Mouse (Mus musculus): ENCODE measurements around the gene Hsd11b2. TPM values are rescaled to one million over a fixed set of nuclear protein-coding genes. Genes with fewer than 3 reads are reported as not detected.

Hsd11b2 gene
- polyA plus RNA-seq, 1 experiment from 2014 or later, result 0.48 TPM

DNA sequence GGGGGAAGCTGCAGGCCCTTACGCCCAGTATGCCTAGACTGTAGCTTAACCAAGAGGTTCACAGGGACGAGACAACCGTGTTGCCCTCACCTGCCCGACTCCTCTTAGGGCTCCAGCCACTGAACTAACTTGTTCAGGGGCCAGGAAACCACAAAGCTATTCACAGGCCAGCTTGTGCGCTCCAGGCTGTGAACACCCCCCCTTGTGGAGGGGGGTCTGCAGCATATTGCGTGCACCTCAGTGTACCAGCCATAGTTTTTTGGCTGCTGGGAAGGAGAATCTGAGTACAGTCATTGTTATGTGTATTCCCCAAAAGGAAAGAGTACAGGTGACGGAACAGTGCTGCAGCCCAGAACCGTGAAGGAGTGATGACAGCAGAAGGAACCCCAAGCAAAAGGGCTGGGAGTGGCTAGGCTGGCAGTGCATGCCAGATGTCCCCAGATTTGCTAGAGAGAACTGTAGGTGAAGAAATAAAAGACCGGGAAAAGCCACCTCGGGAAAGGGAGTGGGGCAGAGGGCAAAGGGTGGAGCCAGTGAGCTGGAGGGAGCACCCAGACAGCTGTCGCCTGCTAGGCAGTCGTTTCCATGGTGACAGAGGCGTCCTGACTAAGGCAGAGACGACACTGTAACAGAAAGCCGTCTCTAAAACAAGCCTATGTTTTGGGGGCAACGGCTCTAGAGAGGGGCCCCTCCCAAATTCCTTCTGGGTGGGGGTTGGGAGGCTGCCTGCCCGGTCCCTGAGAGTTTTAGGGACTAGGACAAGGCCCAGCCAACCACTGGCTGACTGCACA, 44.5 kb upstream of the Hsd11b2 start:
- no peaks in the 10 kb centered on the region for H3K36me3 ChIP-seq (ENCODE audit: control insufficient read depth, insufficient read depth)
- H3K4me3 ChIP-seq (replicated peaks; ENCODE audit: low read length), result no peak overlapping the region
- H3K4me1 ChIP-seq (replicated peaks; ENCODE audit: control insufficient read depth, insufficient read depth, low read length), result peaks cover 39% of the 10 kb centered on the region
- 29% methylated on average over 17 of the region's 17 CpGs for WGBS
- ATAC-seq, result peak; percentile 47
- H3K9ac ChIP-seq (replicated peaks; ENCODE audit: low read depth, low read length), result no peak overlapping the region
- no peaks in the 10 kb centered on the region for H3K27me3 ChIP-seq (replicated peaks; ENCODE audit: control insufficient read depth, insufficient read depth, low read length)
- peak overlapping the region; percentile 18 for H3K4me2 ChIP-seq (ENCODE audit: low read length)
- no peaks in the 10 kb centered on the region for H3K9me3 ChIP-seq (ENCODE audit: control insufficient read depth, low read length)
- peak overlapping the region; percentile 41 for H3K27ac ChIP-seq (ENCODE audit: low read length)

- no peak overlapping the region; the same call in 1 of the 2 replicates for H3K27ac ChIP-seq (ENCODE audit: low read length)
- no peaks in the 10 kb centered on the region for H3K27me3 ChIP-seq (replicated peaks; ENCODE audit: control insufficient read depth, insufficient read depth, low read length)
- H3K9ac ChIP-seq (replicated peaks; ENCODE audit: low read depth, low read length), result no peak overlapping the region
- no peak for ATAC-seq
- H3K4me3 ChIP-seq (replicated peaks; ENCODE audit: low read length), result no peak overlapping the region
- peak overlapping the region; percentile 18; the same call in 1 of the 2 replicates for H3K4me2 ChIP-seq (ENCODE audit: low read length)
- H3K4me1 ChIP-seq (replicated peaks; ENCODE audit: control insufficient read depth, insufficient read depth, low read length), result peaks cover 32% of the 10 kb centered on the region
- WGBS, result 45% methylated on average over 5 of the region's 5 CpGs
- no peaks in the 10 kb centered on the region for H3K36me3 ChIP-seq (ENCODE audit: control insufficient read depth, insufficient read depth)
- no peaks in the 10 kb centered on the region for H3K9me3 ChIP-seq (ENCODE audit: control insufficient read depth, low read length)
Observed at GRCm38 (mm10) chr8:105474680-105475079, 43.9 kb upstream of the Hsd11b2 start.

- 63% methylated on average over 4 of the region's 4 CpGs for WGBS
- Histone ChIP-seq H3K27me3 (replicated peaks; ENCODE audit: control insufficient read depth, insufficient read depth, low read length) (no peaks in the 10 kb centered on the region), H3K4me1 (replicated peaks; ENCODE audit: control insufficient read depth, insufficient read depth, low read length) (peaks cover 28% of the 10 kb centered on the region), H3K27ac (ENCODE audit: low read length) (no peak overlapping the region), H3K9ac (replicated peaks; ENCODE audit: low read depth, low read length) (no peak overlapping the region), H3K36me3 (ENCODE audit: control insufficient read depth, insufficient read depth) (no peaks in the 10 kb centered on the region), H3K4me3 (replicated peaks; ENCODE audit: low read length) (no peak overlapping the region), H3K9me3 (ENCODE audit: control insufficient read depth, low read length) (no peaks in the 10 kb centered on the region), H3K4me2 (ENCODE audit: low read length) (no peak overlapping the region)
- no peak for ATAC-seq
Observed at GRCm38 (mm10) chr8:105475254-105475653, 43.3 kb upstream of the Hsd11b2 start.

GRCm38 (mm10) chr8:105475742-105476141, 42.8 kb upstream of the Hsd11b2 start:
- no peak overlapping the region for H3K4me2 ChIP-seq (ENCODE audit: low read length)
- 90% methylated on average over 8 of the region's 8 CpGs for WGBS
- no peaks in the 10 kb centered on the region for H3K27me3 ChIP-seq (replicated peaks; ENCODE audit: control insufficient read depth, insufficient read depth, low read length)
- H3K4me1 ChIP-seq (replicated peaks; ENCODE audit: control insufficient read depth, insufficient read depth, low read length), result peaks cover 24% of the 10 kb centered on the region
- H3K4me3 ChIP-seq (replicated peaks; ENCODE audit: low read length), result no peak overlapping the region
- no peaks in the 10 kb centered on the region for H3K36me3 ChIP-seq (ENCODE audit: control insufficient read depth, insufficient read depth)
- ATAC-seq, result no peak
- H3K27ac ChIP-seq (ENCODE audit: low read length), result no peak overlapping the region
- no peak overlapping the region for H3K9ac ChIP-seq (replicated peaks; ENCODE audit: low read depth, low read length)
- no peaks in the 10 kb centered on the region for H3K9me3 ChIP-seq (ENCODE audit: control insufficient read depth, low read length)

DNA sequence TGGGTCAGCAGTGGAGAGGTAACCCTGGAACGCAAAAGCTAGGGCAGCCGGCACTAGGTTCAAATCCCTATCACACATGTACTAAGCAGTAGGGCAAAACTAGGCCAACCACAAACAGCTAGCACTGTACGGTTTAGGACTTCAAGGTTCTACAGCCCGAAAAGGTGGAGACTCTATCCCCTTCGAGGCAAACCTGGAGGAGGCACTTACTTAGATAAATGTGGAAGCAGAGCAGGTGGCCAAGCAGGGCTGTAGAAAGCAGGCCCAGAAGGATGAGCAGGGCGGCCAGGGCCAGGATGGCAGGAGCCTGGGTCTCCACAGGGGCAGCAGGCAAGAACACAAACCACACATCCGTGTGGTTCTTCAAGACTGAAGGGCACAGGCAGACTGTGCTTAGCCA, 42.4 kb upstream of the Hsd11b2 start:
- Histone ChIP-seq H3K9me3 (ENCODE audit: control insufficient read depth, low read length) (no peaks in the 10 kb centered on the region), H3K4me1 (replicated peaks; ENCODE audit: control insufficient read depth, insufficient read depth, low read length) (peaks cover 20% of the 10 kb centered on the region), H3K9ac (replicated peaks; ENCODE audit: low read depth, low read length) (no peak overlapping the region), H3K4me3 (replicated peaks; ENCODE audit: low read length) (no peak overlapping the region), H3K36me3 (ENCODE audit: control insufficient read depth, insufficient read depth) (no peaks in the 10 kb centered on the region), H3K27me3 (replicated peaks; ENCODE audit: control insufficient read depth, insufficient read depth, low read length) (no peaks in the 10 kb centered on the region), H3K27ac (ENCODE audit: low read length) (no peak overlapping the region), H3K4me2 (ENCODE audit: low read length) (no peak overlapping the region)
- 91% methylated on average over 7 of the region's 7 CpGs for WGBS
- no peak for ATAC-seq

DNA sequence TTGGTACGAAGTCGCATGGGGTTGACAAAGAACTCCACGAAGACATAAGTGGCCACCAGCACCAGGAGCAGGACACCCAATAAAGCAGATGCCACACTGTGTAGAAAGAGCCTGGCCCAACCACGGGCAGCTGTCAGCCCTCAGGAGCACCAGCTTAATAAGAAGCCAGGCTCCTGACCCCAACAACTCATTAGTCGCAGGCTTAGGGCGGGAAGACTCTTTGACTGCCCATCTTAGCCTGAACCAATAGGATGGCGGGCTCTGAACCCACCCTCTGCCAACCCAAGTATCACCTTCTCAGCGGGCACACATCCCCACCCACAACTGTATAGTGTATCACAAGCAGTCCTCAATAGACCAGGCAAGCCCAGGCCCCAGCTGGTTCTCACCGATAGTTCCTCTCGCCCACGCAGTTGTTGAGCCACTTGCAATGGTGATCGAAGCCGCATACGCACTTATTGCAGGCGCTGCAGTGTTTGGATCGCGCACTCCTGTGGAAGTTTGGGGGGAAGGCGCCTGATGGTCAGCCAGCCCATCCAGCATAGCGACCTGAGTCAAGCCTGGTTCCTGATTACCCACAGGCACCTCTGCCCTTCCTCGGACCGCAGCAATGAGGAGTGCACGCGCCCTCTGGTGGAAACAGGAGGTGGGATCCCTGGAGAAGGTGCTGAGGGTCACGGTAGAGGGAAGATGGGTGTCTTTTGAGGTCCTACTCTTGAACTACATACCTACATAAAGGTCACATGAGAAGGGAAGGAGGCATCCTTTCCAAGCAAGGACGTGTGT, 41.7 kb upstream of the Hsd11b2 start:
- Histone ChIP-seq H3K9me3 (ENCODE audit: control insufficient read depth, low read length) (no peaks in the 10 kb centered on the region), H3K27ac (ENCODE audit: low read length) (no peak overlapping the region), H3K4me3 (replicated peaks; ENCODE audit: low read length) (no peak overlapping the region), H3K4me2 (ENCODE audit: low read length) (no peak overlapping the region), H3K36me3 (ENCODE audit: control insufficient read depth, insufficient read depth) (no peaks in the 10 kb centered on the region), H3K9ac (replicated peaks; ENCODE audit: low read depth, low read length) (no peak overlapping the region), H3K4me1 (replicated peaks; ENCODE audit: control insufficient read depth, insufficient read depth, low read length) (peaks cover 15% of the 10 kb centered on the region), H3K27me3 (replicated peaks; ENCODE audit: control insufficient read depth, insufficient read depth, low read length) (no peaks in the 10 kb centered on the region)
- ATAC-seq, result no peak
- 44% methylated on average over 25 of the region's 25 CpGs for WGBS

- no peak overlapping the region for H3K4me3 ChIP-seq (replicated peaks; ENCODE audit: low read length)
- 77% methylated on average over 3 of the region's 3 CpGs for WGBS
- ATAC-seq, result no peak
- H3K4me2 ChIP-seq (ENCODE audit: low read length), result no peak overlapping the region
- H3K9ac ChIP-seq (replicated peaks; ENCODE audit: low read depth, low read length), result no peak overlapping the region
- peaks cover 15% of the 10 kb centered on the region for H3K4me1 ChIP-seq (replicated peaks; ENCODE audit: control insufficient read depth, insufficient read depth, low read length)
- H3K27ac ChIP-seq (ENCODE audit: low read length), result no peak overlapping the region
- no peaks in the 10 kb centered on the region for H3K9me3 ChIP-seq (ENCODE audit: control insufficient read depth, low read length)
- H3K27me3 ChIP-seq (replicated peaks; ENCODE audit: control insufficient read depth, insufficient read depth, low read length), result no peaks in the 10 kb centered on the region
- no peaks in the 10 kb centered on the region for H3K36me3 ChIP-seq (ENCODE audit: control insufficient read depth, insufficient read depth)
Observed at GRCm38 (mm10) chr8:105477792-105478191, 40.8 kb upstream of the Hsd11b2 start.

GRCm38 (mm10) chr8:105481013-105481412, 37.5 kb upstream of the Hsd11b2 start:
- H3K4me3 ChIP-seq (replicated peaks; ENCODE audit: low read length), result no peak overlapping the region
- H3K27ac ChIP-seq (ENCODE audit: low read length), result no peak overlapping the region
- no peaks in the 10 kb centered on the region for H3K4me1 ChIP-seq (replicated peaks; ENCODE audit: control insufficient read depth, insufficient read depth, low read length)
- no peak overlapping the region for H3K9ac ChIP-seq (replicated peaks; ENCODE audit: low read depth, low read length)
- H3K4me2 ChIP-seq (ENCODE audit: low read length), result no peak overlapping the region
- H3K27me3 ChIP-seq (replicated peaks; ENCODE audit: control insufficient read depth, insufficient read depth, low read length), result no peaks in the 10 kb centered on the region
- no peaks in the 10 kb centered on the region for H3K9me3 ChIP-seq (ENCODE audit: control insufficient read depth, low read length)
- 39% methylated on average over 2 of the region's 2 CpGs for WGBS
- no peak for ATAC-seq
- H3K36me3 ChIP-seq (ENCODE audit: control insufficient read depth, insufficient read depth), result no peaks in the 10 kb centered on the region

DNA sequence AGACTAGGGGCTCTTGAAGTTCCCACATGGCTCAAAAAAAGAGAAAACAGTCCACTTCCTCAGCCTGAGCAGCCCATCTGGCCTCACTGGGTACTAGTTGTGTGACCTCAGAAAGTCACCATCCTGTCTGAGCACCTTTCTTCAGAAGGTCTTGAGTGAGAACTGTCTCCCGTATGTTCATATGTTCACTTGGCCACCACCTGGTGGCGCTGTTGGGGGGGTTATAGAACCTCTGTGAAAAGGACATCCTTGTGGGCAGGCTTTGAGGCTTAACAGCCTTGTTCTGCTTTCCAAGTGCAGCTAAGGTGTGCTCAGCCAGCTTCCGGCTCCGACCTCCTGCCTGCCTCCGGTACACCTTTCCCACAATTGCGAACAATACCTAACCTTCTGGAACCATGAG, 37.1 kb upstream of the Hsd11b2 start:
- WGBS, result 67% methylated on average over 6 of the region's 6 CpGs
- Histone ChIP-seq H3K4me2 (ENCODE audit: low read length) (no peak overlapping the region), H3K9me3 (ENCODE audit: control insufficient read depth, low read length) (no peaks in the 10 kb centered on the region), H3K4me3 (replicated peaks; ENCODE audit: low read length) (no peak overlapping the region), H3K4me1 (replicated peaks; ENCODE audit: control insufficient read depth, insufficient read depth, low read length) (no peaks in the 10 kb centered on the region), H3K27me3 (replicated peaks; ENCODE audit: control insufficient read depth, insufficient read depth, low read length) (no peaks in the 10 kb centered on the region), H3K27ac (ENCODE audit: low read length) (no peak overlapping the region), H3K9ac (replicated peaks; ENCODE audit: low read depth, low read length) (no peak overlapping the region), H3K36me3 (ENCODE audit: control insufficient read depth, insufficient read depth) (no peaks in the 10 kb centered on the region)
- no peak for ATAC-seq
